Mouse (Mus musculus): Measurements from ENCODE around the gene Zfp280c. TPM values are rescaled to one million over a fixed set of nuclear protein-coding genes. Genes with fewer than 3 reads are reported as not detected.

The Zfp280c gene
- total RNA-seq, 4 experiments from 2014 or later = 21.1 to 24.8 (median 23.1) TPM

GRCm38 (mm10) chrX:48493763-48494162, 100.5 kb downstream of the Zfp280c start:
- DNase-seq (ENCODE audit: low spot score in 2 of 2) = no peak

Small RNAs within 50 kb of the gene (microRNA-seq; reads per million reads assigned to microRNA genes)
- gene Gm27828 = 0 reads per million in 2 experiments

Other genes starting within 250 kb of the Zfp280c start
- gene Elf4, start 131.4 kb downstream of the Zfp280c start, total RNA-seq (2022) = 1 to 10 TPM; 1.0 to 2.8 (median 1.7) TPM
- 10 to 100 TPM; 23.6 to 26.2 (median 24.7) TPM for gene Aifm1, start 80.9 kb downstream of the Zfp280c start, total RNA-seq (2022)
- 10 to 100 TPM; 30.2 to 39.6 (median 33.8) TPM for gene Rab33a, start 75.2 kb downstream of the Zfp280c start, total RNA-seq (2022)
- gene Slc25a14, start 28.9 kb upstream of the Zfp280c start, total RNA-seq (2022) = 10 to 100 TPM; 57.8 to 72.4 (median 66.7) TPM
- not detected for gene Gpr119, start 80.0 kb upstream of the Zfp280c start, total RNA-seq (2022)
- gene Rbmx2, start 100.5 kb upstream of the Zfp280c start, total RNA-seq (2022) = 1 to 10 TPM; 4.5 to 5.7 (median 5.1) TPM

Measured in left cerebral cortex, adult 8-10 months (tissue).